Mouse (Mus musculus): ENCODE results near the gene Cxcr5.

Cxcr5 gene

DNA sequence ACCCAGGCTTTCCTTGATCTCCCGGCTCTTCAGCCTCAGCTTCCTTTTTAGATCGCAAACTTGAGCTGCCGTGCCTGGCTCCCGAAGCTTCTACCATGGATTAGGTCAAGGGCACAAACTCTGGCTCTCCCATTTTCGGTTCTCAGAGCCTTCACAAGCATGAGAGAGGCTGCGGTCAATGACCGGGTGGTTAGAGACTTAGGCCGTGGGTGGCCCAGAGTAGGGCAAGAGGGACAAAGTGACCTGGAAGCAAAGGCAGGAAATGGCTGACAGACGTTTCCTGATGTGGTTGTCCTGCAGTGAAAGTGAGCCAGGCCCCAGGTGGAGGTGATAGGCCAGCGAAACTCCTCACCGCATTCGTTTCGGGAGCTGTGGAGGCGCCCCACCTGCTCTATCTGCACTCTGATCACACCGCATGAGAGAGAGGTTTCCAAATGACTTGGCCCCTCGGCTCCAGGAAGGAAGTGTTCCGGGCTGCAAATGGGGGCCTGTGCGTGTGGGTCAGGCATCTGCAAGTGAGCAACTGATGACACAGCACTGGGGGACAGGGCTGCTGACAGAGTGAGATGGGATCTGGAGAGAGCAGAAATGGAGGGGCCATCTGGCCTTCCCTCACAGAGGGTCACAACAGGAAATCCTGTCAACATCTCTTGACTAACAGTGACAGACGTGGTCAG lies 23.9 kb downstream of the Cxcr5 start:
- DNase-seq (ENCODE audit: low spot score), result no peak

DNA sequence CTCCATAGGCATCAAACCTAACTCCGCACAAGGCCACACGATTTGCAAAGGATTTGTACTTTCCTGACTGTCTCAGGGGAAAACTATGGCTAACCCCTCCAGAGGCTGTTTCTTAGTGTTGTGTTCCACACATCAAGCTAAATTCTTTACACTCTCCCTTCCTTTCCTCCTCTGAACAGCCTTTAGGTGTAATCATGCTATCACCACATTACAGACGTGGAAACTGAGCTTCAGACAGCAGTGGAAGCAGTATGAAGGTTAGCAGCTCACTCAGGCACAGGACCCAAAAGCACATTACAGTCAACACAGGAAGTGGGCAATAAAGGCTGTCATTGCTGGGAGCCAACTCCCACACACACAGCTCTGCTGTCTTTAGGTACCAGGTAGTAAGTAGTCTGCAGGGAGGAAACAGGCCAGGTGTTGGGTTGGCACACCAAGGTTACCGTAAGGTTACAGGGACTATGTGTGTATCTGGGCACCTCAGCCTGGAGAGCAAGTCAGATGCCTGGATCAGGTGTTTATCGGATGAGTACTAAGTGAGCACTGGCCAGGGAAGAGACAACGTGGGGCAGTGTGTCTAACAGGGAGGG lies 28.6 kb downstream of the Cxcr5 start:
- no peak for DNase-seq (ENCODE audit: low spot score)

DNA sequence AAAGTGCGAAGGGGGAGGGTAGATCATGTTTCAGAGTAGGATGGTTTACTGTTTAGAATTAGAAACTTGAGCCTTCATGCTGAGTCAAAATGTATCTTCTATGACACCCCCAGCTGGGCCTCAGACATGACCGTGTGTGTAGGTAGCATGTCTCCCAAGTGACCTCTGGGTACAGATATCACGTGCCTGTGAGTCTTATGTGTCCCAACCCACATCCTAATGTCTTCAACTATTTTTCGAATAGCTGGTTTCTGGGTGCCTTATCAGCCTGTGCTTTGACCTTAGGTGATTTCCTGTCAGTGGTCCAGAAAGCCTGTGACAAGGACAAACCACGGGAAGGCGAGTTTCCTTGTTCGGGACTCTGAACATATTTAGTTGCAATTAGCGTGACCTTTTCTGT lies 33.3 kb downstream of the Cxcr5 start:
- DNase-seq (ENCODE audit: low spot score), result no peak

DNA sequence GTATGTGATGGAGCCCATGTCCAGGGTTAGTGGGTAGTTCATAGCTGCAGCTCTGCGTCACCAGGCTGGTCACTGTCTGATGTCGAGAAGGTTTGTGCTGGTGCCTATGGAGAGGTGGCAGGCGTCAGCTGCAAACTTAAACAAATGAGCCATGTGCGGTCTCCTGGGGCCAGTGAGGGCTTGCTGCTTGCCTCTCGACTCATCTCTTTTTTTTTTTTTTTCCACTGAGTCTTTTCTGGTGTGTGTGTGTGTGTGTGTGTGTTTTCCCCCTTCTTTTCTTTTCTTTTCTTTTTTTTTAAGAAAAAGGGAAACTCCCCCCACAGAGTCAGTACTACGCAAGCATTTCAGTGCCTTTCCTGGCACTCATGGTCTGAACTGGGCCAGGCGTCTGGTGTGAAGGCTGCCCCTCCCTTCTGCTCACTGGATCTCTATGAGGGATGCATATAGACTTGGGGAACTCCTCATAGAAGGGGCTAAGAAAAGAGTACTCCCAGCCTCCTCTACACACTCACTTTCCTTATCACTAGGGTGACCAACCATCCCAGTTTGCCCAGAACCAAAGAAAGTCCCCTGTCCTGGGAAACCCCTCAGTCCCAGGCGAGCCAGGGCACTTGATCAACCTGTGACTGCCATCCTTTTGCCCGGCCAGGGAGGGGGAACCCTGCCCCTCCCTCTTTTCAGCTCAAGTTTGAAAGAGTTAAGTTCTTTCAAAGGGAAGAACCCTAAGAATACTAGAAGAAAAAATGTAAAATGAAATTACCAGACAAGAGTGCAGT lies 35.2 kb downstream of the Cxcr5 start:
- DNase-seq (ENCODE audit: low spot score), result no peak

DNA sequence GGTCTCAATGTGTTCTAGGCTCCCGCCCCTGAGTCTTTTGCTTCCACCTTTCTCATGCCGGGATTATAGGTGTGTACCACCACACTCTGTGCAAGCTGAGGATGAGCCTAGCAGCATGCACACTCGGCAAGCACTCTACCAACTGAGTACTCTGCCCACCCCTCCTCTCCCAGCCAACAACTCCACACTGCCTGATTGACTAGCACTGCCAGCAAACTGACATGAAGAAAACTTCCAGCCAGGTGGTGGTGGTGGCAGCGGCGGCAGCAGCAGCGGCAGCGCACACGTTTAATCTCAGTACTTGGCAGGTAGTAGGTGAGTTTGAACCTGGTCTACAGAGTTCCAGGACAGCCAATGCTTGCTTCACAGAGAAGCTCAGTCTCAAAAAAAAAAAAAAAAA lies 36.1 kb downstream of the Cxcr5 start:
- DNase-seq (ENCODE audit: low spot score), result no peak

DNA sequence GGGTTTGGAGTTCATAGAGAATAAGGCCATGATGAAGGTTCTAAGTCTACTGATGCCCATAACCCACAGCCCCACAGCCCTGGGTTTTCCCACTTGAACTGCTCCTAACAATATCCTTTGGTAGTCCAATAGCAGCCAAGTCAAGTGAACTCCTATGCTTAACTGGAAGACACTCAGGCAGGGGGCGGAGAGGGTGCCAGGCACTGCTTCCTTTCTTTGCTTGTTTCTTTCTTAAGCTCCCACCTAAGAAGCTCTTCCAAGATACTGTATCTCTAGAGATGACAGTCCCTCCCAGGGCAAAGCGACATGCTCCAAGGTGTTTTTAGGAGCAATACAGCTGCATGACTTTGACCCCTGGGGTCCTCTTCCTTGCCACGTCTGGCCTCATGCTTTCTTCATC lies 36.7 kb downstream of the Cxcr5 start:
- no peak for DNase-seq (ENCODE audit: low spot score)

DNA sequence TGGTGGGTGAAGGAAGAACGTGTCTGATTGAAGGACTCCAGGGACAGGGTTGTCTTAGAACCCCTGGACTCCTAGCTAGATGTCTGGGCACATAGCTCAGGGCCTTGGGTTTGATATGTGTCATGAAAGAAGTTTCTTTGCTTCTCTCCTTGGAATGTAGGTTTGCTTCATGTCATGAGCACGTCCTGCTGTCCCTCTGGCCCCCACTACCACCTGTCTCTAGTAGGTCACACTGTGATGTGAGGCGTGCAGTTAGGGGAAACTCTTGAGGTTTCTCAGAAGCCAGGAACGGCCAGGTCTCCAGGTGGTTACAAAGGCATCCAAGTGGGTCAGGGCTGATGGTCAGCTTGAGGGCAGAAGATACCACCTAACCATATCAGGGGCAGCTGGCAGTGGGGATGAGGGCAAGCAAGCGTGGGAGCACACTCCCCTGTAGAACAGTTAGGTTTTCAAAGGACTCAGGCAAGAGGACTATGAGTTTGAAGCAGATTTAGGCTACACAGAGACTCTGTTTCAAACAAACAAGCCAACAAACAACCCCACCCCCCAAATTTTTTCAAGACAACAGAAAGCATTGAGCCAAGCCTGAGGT lies 37.3 kb downstream of the Cxcr5 start:
- no peak for DNase-seq (ENCODE audit: low spot score)

DNA sequence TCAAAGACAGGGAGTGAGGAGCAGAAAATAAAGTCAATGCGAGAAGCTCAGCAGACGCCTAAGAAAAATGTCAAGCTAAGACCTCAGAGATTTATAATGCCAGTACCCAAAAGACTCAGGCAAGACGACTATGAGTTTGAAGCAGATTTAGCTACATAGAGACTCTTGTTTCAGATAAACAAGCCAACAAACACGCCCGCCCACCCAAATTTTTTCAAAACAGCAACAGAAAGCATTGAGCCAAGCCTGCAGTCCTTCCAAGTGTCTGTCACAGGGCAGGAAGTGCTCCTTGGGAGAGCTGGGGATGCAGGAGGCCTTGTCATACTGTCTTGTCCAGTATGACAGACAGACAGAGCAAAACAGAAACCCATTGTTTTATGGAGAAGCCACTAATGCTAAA lies 38.0 kb downstream of the Cxcr5 start:
- DNase-seq (ENCODE audit: low spot score), result no peak

DNA sequence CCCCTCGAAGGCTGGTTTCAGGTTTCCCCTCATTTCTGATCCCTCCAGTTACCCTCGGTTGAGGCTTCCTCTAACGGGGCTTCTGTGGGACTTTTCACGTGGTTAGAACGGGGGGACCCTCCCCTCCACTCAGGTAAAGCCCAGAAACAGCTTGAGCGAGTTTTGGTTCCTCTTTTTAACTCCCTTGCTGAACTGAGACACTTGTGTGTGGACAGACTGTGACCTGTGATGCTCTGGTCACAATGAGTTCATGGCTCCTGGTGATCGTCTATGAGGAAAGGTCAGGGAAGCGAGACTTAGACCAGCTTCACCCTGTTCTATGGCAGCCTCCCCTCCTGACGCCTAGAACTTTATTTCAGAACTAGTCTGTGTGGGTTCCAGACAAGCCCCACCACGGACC lies 39.8 kb downstream of the Cxcr5 start:
- DNase-seq (ENCODE audit: low spot score), result no peak

DNA sequence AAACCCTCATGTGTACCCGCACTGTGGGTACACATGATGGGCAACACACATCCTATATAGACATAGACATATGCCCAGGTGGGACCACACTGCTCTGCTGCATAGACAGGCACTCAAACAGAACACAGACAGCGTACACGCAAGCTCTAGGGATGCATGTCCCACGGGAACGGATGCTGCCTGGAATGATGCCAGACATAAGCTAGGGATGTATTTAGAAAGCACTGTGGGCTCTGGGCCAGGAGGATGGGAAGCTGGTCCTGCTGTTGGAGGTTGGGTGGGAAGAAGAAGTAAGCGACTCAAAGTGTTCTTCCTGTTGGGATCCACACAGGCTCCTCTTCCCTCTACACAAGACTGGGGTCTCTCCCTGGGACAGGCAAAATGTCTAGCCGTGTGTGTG lies 43.6 kb downstream of the Cxcr5 start:
- DNase-seq (ENCODE audit: low spot score), result no peak

DNA sequence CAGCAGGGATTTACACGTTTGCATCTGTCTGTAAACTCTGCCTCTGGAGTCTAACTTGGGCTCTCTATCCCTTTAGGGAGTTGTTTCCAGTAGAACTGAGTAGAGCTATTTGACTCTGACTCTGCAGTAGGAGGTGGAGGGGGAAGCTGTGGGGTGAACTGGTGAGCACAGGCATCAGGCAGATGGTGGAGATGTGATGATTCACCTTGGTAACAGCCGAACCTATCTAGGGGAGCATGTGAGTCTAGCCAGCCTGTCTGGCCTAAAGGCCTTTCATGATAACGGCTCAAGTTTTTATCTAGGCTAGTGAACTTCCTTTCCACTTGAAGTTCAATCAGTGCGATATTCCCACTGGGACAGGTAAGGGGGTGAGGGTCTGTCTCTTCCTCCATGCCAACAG lies 44.3 kb downstream of the Cxcr5 start:
- DNase-seq (ENCODE audit: low spot score), result no peak

DNA sequence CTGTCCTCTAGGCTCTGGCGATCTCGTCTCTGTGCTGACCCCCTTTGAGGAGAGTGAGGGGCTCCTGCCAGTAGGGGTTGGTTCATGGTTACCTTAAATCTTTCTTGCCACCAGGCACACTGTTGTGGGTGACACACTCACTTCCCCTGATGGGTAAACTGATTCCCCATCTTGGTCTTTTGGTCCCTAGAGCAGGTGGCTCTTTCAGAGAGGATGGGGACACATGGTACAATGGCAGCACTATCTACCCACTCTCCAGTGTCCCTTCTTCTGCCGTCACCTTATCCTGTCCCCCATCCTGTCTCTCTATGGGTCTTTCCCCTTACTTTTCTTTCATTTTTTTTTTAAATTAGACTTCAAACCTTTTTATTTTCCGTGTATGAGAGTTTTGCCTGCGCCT lies 45.8 kb downstream of the Cxcr5 start:
- DNase-seq (ENCODE audit: low spot score), result no peak

DNA sequence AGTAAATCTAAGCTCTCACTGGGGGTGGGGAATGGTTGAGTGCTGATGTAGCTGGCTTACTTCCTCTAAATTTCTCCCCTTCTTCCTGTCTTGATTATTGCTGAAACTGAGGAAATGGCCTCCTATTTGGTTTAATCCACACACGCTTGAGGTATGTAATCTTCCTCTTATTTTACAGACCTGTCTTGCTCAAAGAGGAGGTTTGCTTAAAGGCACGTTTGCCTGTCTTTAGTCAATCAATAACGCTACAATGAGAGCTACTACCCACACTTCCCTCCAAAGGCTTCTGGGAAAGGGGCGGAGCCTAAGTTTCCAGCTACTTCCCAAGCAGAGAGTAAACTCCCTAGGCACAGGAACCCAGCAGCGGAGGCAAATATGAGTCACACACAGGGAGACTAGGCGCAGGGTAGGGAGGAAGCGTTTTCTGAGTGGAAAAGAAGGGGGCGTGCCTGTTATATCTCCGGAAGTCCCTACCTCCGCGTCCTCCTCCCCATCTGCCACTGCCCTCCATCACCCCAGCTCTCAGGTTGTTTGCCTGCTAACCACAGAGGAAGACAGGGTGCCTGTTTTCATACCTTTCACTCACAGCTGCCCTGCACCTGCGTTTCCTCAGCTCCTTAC lies 46.4 kb downstream of the Cxcr5 start:
- peak; percentile 50 for DNase-seq (ENCODE audit: low spot score)

DNA sequence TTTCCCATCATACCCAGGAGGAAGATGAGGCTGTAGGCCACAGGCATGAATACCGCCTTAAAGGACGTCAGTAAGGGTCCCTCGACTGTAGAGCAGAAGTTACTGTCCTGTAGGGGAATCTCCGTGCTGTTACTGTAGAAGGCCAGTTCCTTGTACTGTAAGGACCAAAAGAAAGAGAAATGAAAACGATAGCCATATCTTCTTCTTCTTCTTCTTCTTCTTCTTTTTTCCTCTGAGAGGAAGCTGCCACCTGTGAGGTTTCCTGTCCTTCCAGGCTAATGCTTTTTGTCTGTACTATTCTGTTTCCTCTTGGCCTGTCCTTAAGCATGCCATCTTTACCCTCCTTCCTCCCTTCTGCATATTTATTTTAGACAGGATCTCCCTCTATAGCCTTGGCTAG lies 47.5 kb downstream of the Cxcr5 start:
- no peak for DNase-seq (ENCODE audit: low spot score)

DNA sequence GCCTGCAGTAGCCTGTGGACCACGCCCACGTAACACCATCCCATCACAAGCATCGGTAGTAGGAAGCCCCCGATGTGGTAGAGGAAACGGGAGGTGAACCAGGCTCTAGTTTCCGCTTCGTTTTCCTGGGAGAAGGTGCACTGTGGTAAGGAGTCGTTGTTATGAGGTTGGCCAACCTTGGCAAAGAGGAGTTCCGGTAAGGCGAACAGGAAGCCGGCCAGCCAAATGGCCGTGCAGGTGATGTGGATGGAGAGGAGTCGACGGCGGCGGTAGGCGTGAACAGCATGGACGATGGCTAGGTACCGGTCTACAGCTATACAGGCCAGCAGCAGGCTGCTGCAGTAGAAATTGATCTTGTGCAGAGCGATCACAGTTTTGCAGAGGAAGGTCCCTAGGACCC lies 48.1 kb downstream of the Cxcr5 start:
- DNase-seq (ENCODE audit: low spot score), result no peak

DNA sequence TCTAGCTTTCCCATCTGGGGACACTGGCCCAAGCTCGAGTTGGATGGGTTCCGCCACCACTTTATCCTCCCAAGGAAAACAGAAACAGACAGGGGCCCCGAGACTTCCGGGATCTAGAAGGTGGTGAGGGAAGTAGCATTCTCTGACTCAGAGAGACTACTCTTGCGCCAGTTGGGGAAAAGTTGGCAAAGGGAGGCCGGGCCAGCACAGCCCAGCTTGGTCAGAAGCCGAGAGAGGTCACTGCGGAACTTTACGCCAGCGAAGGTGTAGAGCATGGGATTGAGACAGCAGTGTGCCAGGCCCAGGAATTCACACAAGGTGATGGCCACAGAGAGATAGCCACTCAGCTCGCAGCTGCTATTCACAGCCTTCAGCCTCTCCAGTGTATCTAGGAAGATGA lies 48.6 kb downstream of the Cxcr5 start:
- DNase-seq (ENCODE audit: low spot score), result no peak

DNA sequence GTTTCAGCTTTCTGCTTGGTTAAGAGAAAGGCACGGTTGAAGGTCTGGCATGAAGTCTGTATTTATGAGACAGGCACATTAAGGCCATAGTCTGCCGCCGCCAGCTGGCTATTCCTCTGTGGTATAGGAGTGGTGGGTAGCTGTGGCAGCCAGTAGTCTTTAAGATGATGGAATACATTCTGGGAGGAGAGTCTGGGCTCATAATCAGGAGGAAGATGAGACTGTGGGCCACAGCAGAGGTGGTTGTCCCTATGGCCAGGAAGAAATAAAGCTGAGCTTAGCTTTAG lies 49.0 kb downstream of the Cxcr5 start:
- DNase-seq (ENCODE audit: low spot score), result no peak

DNA sequence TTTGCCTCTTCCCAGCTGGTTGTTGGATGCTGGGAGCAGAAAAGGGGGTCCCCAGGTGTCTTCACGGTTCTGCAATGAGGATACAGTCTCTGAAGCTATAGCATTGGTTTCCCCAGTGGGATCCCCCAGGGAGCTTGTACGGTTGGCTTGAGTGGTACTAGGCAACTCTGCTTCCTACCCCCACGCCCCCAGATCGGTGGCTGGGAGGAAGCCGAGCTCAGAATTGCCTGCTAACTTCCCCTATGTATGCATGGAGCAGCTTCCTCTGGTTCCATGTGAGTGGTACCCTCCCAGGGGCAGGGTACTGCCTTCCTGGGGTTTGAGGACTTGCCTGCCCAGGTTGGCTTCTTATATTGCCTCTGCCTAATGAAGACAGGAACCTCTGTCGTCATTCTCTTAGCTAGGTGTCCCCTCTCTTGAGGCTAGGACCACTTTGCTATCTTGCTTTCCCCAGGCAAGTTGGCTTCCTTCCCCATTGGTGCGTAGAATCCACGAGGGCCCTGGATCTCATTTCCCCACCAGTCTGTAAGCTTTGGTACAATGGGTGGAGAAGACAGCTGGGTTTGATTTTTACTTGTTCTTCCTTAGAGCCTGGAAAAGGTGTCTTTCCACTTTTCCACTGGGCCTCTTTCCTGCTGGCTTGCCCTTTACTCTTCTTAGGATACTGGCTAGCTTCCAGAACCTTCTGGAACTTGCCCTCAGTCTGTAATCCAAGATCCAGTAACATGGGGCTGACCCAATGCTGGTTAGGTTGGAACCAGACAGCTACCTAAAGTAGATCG lies 49.6 kb downstream of the Cxcr5 start:
- no peak for DNase-seq (ENCODE audit: low spot score)

DNA sequence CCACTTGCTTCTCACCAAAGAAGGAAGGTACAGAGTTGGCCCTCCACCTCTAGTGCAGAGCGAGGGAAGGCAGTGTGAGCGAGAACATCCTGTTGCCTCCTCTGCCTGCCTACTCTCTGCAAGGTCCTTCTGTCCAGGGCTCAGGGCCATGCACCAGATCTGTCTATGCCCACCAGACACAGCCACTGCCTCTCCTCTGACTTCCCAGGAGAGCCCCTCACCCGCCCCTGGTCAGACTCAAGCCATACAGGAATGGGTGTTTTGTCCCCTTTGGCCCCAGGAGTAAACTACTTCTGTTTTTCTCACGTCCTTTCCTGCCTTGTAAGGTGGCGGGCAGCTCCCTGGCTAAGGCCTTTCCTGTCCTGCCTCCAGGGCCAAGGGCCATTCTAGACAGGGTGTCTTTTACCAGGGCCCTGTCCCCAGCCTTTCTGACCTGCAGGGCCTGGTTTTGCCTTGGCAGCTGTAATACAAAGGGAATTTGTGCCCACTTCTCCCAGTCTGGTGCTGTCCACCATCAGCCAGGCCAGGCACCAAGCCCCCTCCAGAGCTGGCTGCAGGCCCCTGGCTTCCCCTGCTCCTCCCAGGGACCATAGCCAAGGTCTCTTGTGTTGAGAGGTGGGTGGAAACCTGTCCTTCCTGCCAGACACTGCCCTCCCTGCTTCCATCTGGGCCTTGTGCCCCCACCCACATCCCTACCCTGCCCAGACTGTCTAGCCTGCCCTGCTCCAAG lies 50.6 kb downstream of the Cxcr5 start:
- no peak for DNase-seq (ENCODE audit: low spot score)

DNA sequence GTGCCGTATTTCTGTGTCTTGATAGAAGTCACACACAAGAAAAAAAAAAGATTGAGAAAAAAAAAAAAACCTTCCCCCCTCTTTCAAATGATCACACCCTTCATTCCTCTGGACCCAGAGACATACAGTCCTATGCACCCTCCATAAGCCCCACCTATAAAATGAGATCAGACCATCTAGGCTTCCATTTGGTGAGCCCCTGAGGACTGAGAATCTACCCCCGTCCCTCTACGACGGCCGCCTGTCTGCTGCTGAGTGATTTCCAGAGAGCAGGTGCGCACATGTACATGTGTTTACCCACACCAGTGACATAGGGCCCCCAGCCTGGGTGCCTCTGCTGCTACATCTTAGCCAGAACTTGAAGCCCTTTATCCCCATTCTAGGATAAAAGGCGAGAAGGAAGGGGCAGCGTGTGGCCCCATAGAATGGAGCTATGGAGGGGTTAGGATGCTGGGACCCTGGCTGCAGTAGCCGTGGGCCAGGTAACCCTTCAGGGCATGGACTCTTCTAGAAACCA lies 51.3 kb downstream of the Cxcr5 start:
- DNase-seq (ENCODE audit: low spot score), result no peak

Data from c-Kit-positive CD71-positive TER-119-positive erythroid progenitor cells, embryonic 14.5 days (primary cell).